Mouse (Mus musculus) olfactory bulb, adult 2 months (tissue): ENCODE data around the gene Cap2. TPM values are rescaled to one million over a fixed set of nuclear protein-coding genes. Genes with fewer than 3 reads are reported as not detected.

Experiments used
- H3K27ac ChIP-seq: fragments of 200-500 bp; 2 replicates; pipeline ENCODE4 v1.5.1; 2012; ENCODE audit warnings: low read depth, low read length; ENCODE audit not compliant: insufficient read depth
- H3K4me1 ChIP-seq: fragments of 200-500 bp; 2 replicates; pipeline ENCODE4 v1.6.1; 2012; ENCODE audit warnings: low read length; ENCODE audit not compliant: control insufficient read depth, insufficient read depth
- H3K4me3 ChIP-seq: fragments of 200-500 bp; 2 replicates; pipeline ENCODE4 v1.5.1; 2012; ENCODE audit warnings: mild to moderate bottlenecking, low read depth, low read length, moderate library complexity; ENCODE audit not compliant: insufficient read depth
- CTCF ChIP-seq: fragments of 200-500 bp; IDR thresholded peaks from 2 replicates; pipeline ENCODE4 v1.5.1; 2012; ENCODE audit warnings: low read depth, mild to moderate bottlenecking, low read length, moderate library complexity; ENCODE audit not compliant: insufficient read depth
- POLR2A ChIP-seq: fragments of 200-500 bp; IDR thresholded peaks from 2 replicates; pipeline ENCODE4 v1.6.1; 2012; ENCODE audit warnings: mild to moderate bottlenecking, low read depth, low read length, moderate library complexity; ENCODE audit not compliant: insufficient read depth
- WGBS: fragments of 180-500 bp; shearing (Covaris S2); methylation state at CpG from one replicate; pipeline ENCODE4 v1.1.7; 2018; 5-methylcytosine and 5-hydroxymethylcytosine counted together
- polyA plus RNA-seq: library from polyadenylated mRNA; stranded (reverse); fragments of >200 nt; gene quantifications from 2 replicates; pipeline ENCODE4 v1.2.4, GENCODE M21; 2012; ENCODE audit warnings: low replicate concordance; ENCODE audit not compliant: missing spikeins, insufficient read depth, insufficient read length

Gene Cap2
- polyA plus RNA-seq, 1 experiment, result not detected

- H3K4me3 ChIP-seq, result peak overlapping the region; percentile 82
- peak overlapping the region; percentile 64; the same call in 1 of the 2 replicates for H3K27ac ChIP-seq
- peaks cover 8% of the 10 kb centered on the region; the same call in 1 of the 2 replicates for H3K4me1 ChIP-seq
- 5% methylated on average over 20 of the region's 20 CpGs for WGBS
- 0 out of 2 replicates have a peak, but pooled peaks have one; percentile 22 for TF ChIP-seq POLR2A
- TF ChIP-seq CTCF, result no peak
Observed at GRCm38 (mm10) chr13:46502390-46502891, 793 bp downstream of the Cap2 start.

- Histone ChIP-seq H3K4me1 (peaks cover 5% of the 10 kb centered on the region; the same call in 1 of the 2 replicates), H3K27ac (no peak overlapping the region), H3K4me3 (no peak overlapping the region)
- 96% methylated on average over 7 of the region's 7 CpGs for WGBS
- TF ChIP-seq CTCF (no peak), POLR2A (no peak)
Observed at GRCm38 (mm10) chr13:46507944-46508343, 6.3 kb downstream of the Cap2 start.

GRCm38 (mm10) chr13:46508823-46509222, 7.2 kb downstream of the Cap2 start:
- no peak overlapping the region for H3K4me3 ChIP-seq
- WGBS, result 87% methylated on average over 4 of the region's 4 CpGs
- no peak overlapping the region for H3K27ac ChIP-seq
- TF ChIP-seq POLR2A, result no peak
- TF ChIP-seq CTCF, result no peak
- no peaks in the 10 kb centered on the region for H3K4me1 ChIP-seq

- WGBS, result 75% methylated on average over 7 of the region's 7 CpGs
- no peaks in the 10 kb centered on the region for H3K4me1 ChIP-seq
- no peak overlapping the region for H3K4me3 ChIP-seq
- H3K27ac ChIP-seq, result no peak overlapping the region
- no peak for TF ChIP-seq POLR2A
- TF ChIP-seq CTCF, result no peak
Observed at GRCm38 (mm10) chr13:46510460-46510859, 8.8 kb downstream of the Cap2 start.

GRCm38 (mm10) chr13:46514484-46514883, 12.8 kb downstream of the Cap2 start:
- TF ChIP-seq CTCF (no peak), POLR2A (no peak)
- Histone ChIP-seq H3K27ac (no peak overlapping the region), H3K4me1 (peaks cover 9% of the 10 kb centered on the region; the same call in 1 of the 2 replicates), H3K4me3 (no peak overlapping the region)
- 95% methylated on average over 10 of the region's 10 CpGs for WGBS

GRCm38 (mm10) chr13:46515120-46515523, 13.5 kb downstream of the Cap2 start:
- H3K27ac ChIP-seq, result no peak overlapping the region
- peaks cover 9% of the 10 kb centered on the region; the same call in 1 of the 2 replicates for H3K4me1 ChIP-seq
- H3K4me3 ChIP-seq, result no peak overlapping the region
- no peak for TF ChIP-seq CTCF
- TF ChIP-seq POLR2A, result no peak
- WGBS, result 85% methylated on average over 9 of the region's 9 CpGs

GRCm38 (mm10) chr13:46515524-46515923, 13.9 kb downstream of the Cap2 start:
- H3K27ac ChIP-seq, result no peak overlapping the region
- WGBS, result 52% methylated on average over 10 of the region's 10 CpGs
- TF ChIP-seq POLR2A (no peak), CTCF (no peak)

GRCm38 (mm10) chr13:46516183-46516582, 14.5 kb downstream of the Cap2 start:
- WGBS, result 72% methylated on average over 7 of the region's 7 CpGs
- Histone ChIP-seq H3K4me3 (no peak overlapping the region), H3K27ac (no peak overlapping the region), H3K4me1 (peaks cover 9% of the 10 kb centered on the region; the same call in 1 of the 2 replicates)
- no peak for TF ChIP-seq POLR2A
- no peak for TF ChIP-seq CTCF

More at GRCm38 (mm10) chr13:46515524-46515923, 13.9 kb downstream of the Cap2 start:
- Histone ChIP-seq H3K4me1 (peaks cover 9% of the 10 kb centered on the region; the same call in 1 of the 2 replicates), H3K4me3 (no peak overlapping the region)

- H3K4me1 ChIP-seq, result peaks cover 9% of the 10 kb centered on the region; the same call in 1 of the 2 replicates
- 41% methylated on average over 4 of the region's 4 CpGs for WGBS
- no peak for TF ChIP-seq CTCF
- TF ChIP-seq POLR2A, result no peak
- no peak overlapping the region for H3K27ac ChIP-seq
- no peak overlapping the region for H3K4me3 ChIP-seq
Observed at GRCm38 (mm10) chr13:46517211-46517685, 15.6 kb downstream of the Cap2 start.
